Mouse (Mus musculus) forebrain, embryonic 11.5 days (tissue): Measurements from ENCODE around the gene Gjb4. TPM values are rescaled to one million over a fixed set of nuclear protein-coding genes. Genes with fewer than 3 reads are reported as not detected.

Source experiments
- ATAC-seq: fragments of 200-750 bp; cut with Nextera tagmentation; replicated peaks from 2 replicates; pipeline ENCODE4 v1.8.0; 2017; ENCODE audit warnings: moderate TSS enrichment; ENCODE audit not compliant: low FRiP score
- DNase-seq: peaks from one replicate; pipeline ENCODE4 v3.0.0-alpha.2; 2017; ENCODE audit warnings: low spot score
- H3K27ac ChIP-seq: fragments of 300-500 bp; sonication (generic); 2 replicates; pipeline ENCODE4 v1.5.1; 2014; ENCODE audit warnings: low read depth, low read length
- H3K27me3 ChIP-seq: fragments of 300-500 bp; sonication (generic); 2 replicates; pipeline ENCODE4 v1.6.1; 2014; ENCODE audit warnings: mild to moderate bottlenecking, low read length, mixed read lengths; ENCODE audit not compliant: control insufficient read depth, insufficient read depth
- H3K36me3 ChIP-seq: fragments of 300-500 bp; sonication (generic); 2 replicates; pipeline ENCODE4 v1.6.1; 2014; ENCODE audit warnings: mild to moderate bottlenecking, low read length, moderate library complexity, mixed read lengths; ENCODE audit not compliant: control insufficient read depth, insufficient read depth
- H3K4me1 ChIP-seq: fragments of 300-500 bp; sonication (generic); replicated peaks from 2 replicates; pipeline ENCODE4 v1.6.1; 2014; ENCODE audit warnings: low read length, mixed read lengths; ENCODE audit not compliant: control insufficient read depth, insufficient read depth
- H3K4me2 ChIP-seq: fragments of 300-500 bp; sonication (generic); 2 replicates; pipeline ENCODE4 v1.6.1; 2014; ENCODE audit warnings: low read depth, mild to moderate bottlenecking, low read length, moderate library complexity, mixed read lengths; ENCODE audit not compliant: severe bottlenecking
- H3K4me3 ChIP-seq: fragments of 300-500 bp; sonication (generic); 2 replicates; pipeline ENCODE4 v1.5.1; 2014; ENCODE audit warnings: low read depth, low read length
- H3K9ac ChIP-seq: fragments of 300-500 bp; sonication (generic); 2 replicates; pipeline ENCODE4 v1.6.1; 2014; ENCODE audit warnings: low read length
- H3K9me3 ChIP-seq: fragments of 300-500 bp; sonication (generic); 2 replicates; pipeline ENCODE4 v1.6.1; 2016; ENCODE audit warnings: low read length, mixed read lengths; ENCODE audit not compliant: control insufficient read depth
- WGBS: fragments of 180-500 bp; shearing (Covaris S2); extraction: QIAGEN DNeasy Blood & Tissue Kit; methylation state at CpG from one replicate; pipeline ENCODE4 v1.1.7; 2014; 5-methylcytosine and 5-hydroxymethylcytosine counted together
- polyA plus RNA-seq: library from polyadenylated mRNA; unstranded; fragments of >200 nt; fragmentation: Nextera tagmentation; extraction: Ambion mirVana; gene quantifications from 2 replicates; pipeline ENCODE4 v1.2.1, GENCODE M21; 2014

The Gjb4 gene
- polyA plus RNA-seq, 1 experiment from 2014 or later = not detected

DNA sequence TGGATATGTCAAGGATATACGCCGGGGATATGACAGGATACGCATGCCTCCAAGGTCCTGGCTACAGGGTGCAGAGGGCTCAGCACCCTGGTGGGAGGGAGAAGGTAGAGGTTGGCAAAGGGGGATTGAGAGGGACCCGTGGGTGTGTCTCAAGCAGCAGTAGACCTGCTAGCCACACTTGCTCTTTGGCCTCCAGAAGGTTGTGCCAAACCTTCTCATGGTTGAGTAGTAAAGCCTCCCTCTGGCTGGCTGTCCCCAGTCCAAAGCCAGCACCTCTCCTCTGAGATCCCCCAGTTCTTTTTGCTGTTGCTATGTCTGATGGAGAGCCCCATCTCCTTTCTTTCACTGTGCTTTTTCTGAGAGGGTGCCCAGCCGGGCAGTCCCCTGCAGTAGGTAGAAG is 28.6 kb downstream of the Gjb4 start:
- H3K36me3 ChIP-seq = no peaks in the 10 kb centered on the region
- no peak overlapping the region for H3K9ac ChIP-seq
- H3K4me2 ChIP-seq = no peak overlapping the region
- no peak overlapping the region for H3K27ac ChIP-seq
- DNase-seq (no peak), ATAC-seq (no peak)
- peaks cover 4% of the 10 kb centered on the region; the same call in 1 of the 2 replicates for H3K4me1 ChIP-seq
- 94% methylated on average over 5 of the region's 5 CpGs for WGBS
- no peaks in the 10 kb centered on the region for H3K9me3 ChIP-seq
- peaks cover 18% of the 10 kb centered on the region for H3K27me3 ChIP-seq
- H3K4me3 ChIP-seq = no peak overlapping the region

- no peak overlapping the region for H3K4me2 ChIP-seq
- no peak overlapping the region for H3K4me3 ChIP-seq
- WGBS = 9% methylated on average over 6 of the region's 6 CpGs
- ATAC-seq = 0 out of 2 replicates have a peak, but pooled peaks have one; percentile 46
- no peak overlapping the region for H3K27ac ChIP-seq
- H3K27me3 ChIP-seq = peaks cover 13% of the 10 kb centered on the region
- H3K4me1 ChIP-seq = peaks cover 4% of the 10 kb centered on the region; the same call in 1 of the 2 replicates
- no peak overlapping the region for H3K9ac ChIP-seq
- H3K9me3 ChIP-seq = no peaks in the 10 kb centered on the region
- H3K36me3 ChIP-seq = no peaks in the 10 kb centered on the region
- DNase-seq = peak; percentile 92
These were observed 29.1 kb downstream of the Gjb4 start for GRCm38 (mm10) chr4:127324759-127325158.

DNA sequence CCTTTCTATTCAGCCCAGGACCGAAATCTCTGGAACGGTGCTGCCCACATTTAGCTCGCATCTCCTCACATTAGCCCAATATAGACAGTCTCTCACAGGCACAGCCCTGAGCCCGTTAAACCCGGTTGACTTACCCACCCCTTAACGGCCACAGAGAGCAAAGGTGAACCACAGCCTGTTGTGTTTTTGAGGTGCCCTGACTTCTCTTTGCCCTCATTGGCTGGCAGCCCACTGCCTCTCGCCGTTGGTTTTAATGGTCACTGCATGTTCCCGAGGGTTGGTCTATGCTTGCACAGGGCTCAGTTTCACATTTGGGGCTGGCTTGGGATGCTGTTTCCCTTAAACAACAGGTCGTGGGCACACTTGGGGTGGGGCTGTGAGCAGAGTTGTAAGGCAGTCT is 29.6 kb downstream of the Gjb4 start:
- ATAC-seq (no peak), DNase-seq (no peak)
- H3K4me2 ChIP-seq = no peak overlapping the region
- no peaks in the 10 kb centered on the region for H3K36me3 ChIP-seq
- H3K27ac ChIP-seq = no peak overlapping the region
- H3K9ac ChIP-seq = no peak overlapping the region
- WGBS = 80% methylated on average over 10 of the region's 10 CpGs
- H3K4me3 ChIP-seq = no peak overlapping the region
- peaks cover 8% of the 10 kb centered on the region for H3K27me3 ChIP-seq
- H3K9me3 ChIP-seq = no peaks in the 10 kb centered on the region
- peaks cover 1% of the 10 kb centered on the region; the same call in 1 of the 2 replicates for H3K4me1 ChIP-seq

DNA sequence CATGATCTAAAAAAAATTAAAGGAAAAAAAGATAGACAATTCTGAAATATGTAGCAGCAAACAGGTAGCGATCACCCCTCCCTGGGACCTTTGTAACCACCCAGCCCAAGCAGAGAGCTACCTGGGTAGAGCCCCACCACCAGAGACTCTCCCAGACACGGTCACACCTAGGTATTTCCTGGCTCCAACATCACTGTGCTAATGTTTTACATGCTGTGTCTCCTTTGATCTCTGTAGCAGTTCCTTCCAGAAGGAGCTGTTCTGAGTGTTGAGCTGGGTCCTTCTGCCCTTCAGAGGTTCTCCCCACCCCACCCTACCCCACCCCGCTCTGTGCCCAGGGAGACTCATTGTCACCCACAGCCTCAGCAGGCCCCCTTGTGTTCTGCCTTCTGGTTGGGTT is 30.2 kb downstream of the Gjb4 start:
- no peaks in the 10 kb centered on the region for H3K4me1 ChIP-seq
- H3K4me2 ChIP-seq = no peak overlapping the region
- no peak overlapping the region for H3K27ac ChIP-seq
- WGBS = 92% methylated on average over 3 of the region's 3 CpGs
- ATAC-seq = no peak
- DNase-seq = no peak
- no peak overlapping the region for H3K9ac ChIP-seq
- no peak overlapping the region for H3K4me3 ChIP-seq
- H3K9me3 ChIP-seq = no peaks in the 10 kb centered on the region
- no peaks in the 10 kb centered on the region for H3K36me3 ChIP-seq
- H3K27me3 ChIP-seq = peaks cover 6% of the 10 kb centered on the region

GRCm38 (mm10) chr4:127319613-127320012 is 34.3 kb downstream of the Gjb4 start:
- peak; percentile 55; the same call in 1 of the 2 replicates for ATAC-seq
- Histone ChIP-seq H3K27me3 (peaks cover 3% of the 10 kb centered on the region; the same call in 1 of the 2 replicates), H3K4me1 (no peaks in the 10 kb centered on the region), H3K4me3 (no peak overlapping the region), H3K36me3 (no peaks in the 10 kb centered on the region), H3K27ac (no peak overlapping the region), H3K4me2 (no peak overlapping the region), H3K9me3 (no peaks in the 10 kb centered on the region), H3K9ac (no peak overlapping the region)
- 6% methylated on average over 3 of the region's 3 CpGs for WGBS
- peak; percentile 77 for DNase-seq

DNA sequence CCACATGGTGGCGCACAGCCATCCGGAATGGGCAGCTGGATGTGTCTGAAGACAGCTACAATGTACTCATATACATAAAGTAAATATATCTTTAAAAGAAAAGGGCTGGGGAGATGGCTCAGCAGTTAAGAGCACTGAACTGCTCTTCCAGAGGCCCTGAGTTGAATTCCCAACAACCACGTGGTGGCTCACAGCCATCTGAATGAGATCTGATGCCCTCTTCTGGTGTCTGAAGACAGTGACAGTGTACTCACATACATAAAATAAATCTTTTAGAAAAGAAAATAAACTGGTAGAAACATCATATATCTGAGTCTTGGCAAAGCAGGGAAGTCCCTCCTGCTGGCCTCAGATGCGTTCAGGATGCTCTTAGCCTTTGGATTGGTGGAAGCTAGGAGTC is 36.7 kb downstream of the Gjb4 start:
- no peaks in the 10 kb centered on the region for H3K36me3 ChIP-seq
- no peak overlapping the region for H3K27ac ChIP-seq
- no peak overlapping the region for H3K9ac ChIP-seq
- 58% methylated on average over 4 of the region's 4 CpGs for WGBS
- ATAC-seq = no peak
- H3K4me3 ChIP-seq = no peak overlapping the region
- H3K9me3 ChIP-seq = no peaks in the 10 kb centered on the region
- no peak overlapping the region for H3K4me2 ChIP-seq
- no peak for DNase-seq
- H3K4me1 ChIP-seq = peaks cover 7% of the 10 kb centered on the region
- peaks cover 7% of the 10 kb centered on the region; the same call in 1 of the 2 replicates for H3K27me3 ChIP-seq

GRCm38 (mm10) chr4:127315753-127316152 is 38.1 kb downstream of the Gjb4 start:
- no peaks in the 10 kb centered on the region for H3K9me3 ChIP-seq
- peaks cover 7% of the 10 kb centered on the region for H3K4me1 ChIP-seq
- 85% methylated on average over 8 of the region's 8 CpGs for WGBS
- H3K36me3 ChIP-seq = no peaks in the 10 kb centered on the region
- no peak for DNase-seq
- H3K4me3 ChIP-seq = no peak overlapping the region
- H3K9ac ChIP-seq = no peak overlapping the region
- H3K27me3 ChIP-seq = peaks cover 7% of the 10 kb centered on the region; the same call in 1 of the 2 replicates
- ATAC-seq = no peak
- no peak overlapping the region for H3K27ac ChIP-seq
- H3K4me2 ChIP-seq = no peak overlapping the region

GRCm38 (mm10) chr4:127314585-127314984 is 39.3 kb downstream of the Gjb4 start:
- ATAC-seq = no peak
- H3K27me3 ChIP-seq = peaks cover 7% of the 10 kb centered on the region; the same call in 1 of the 2 replicates
- no peak for DNase-seq
- no peak overlapping the region for H3K4me3 ChIP-seq
- no peaks in the 10 kb centered on the region for H3K36me3 ChIP-seq
- WGBS = 37% methylated on average over 9 of the region's 9 CpGs
- H3K9me3 ChIP-seq = no peaks in the 10 kb centered on the region
- H3K9ac ChIP-seq = peak overlapping the region; percentile 58; the same call in 1 of the 2 replicates
- no peak overlapping the region for H3K27ac ChIP-seq
- peak overlapping the region; percentile 92; the same call in 1 of the 2 replicates for H3K4me2 ChIP-seq
- H3K4me1 ChIP-seq = peaks cover 7% of the 10 kb centered on the region

DNA sequence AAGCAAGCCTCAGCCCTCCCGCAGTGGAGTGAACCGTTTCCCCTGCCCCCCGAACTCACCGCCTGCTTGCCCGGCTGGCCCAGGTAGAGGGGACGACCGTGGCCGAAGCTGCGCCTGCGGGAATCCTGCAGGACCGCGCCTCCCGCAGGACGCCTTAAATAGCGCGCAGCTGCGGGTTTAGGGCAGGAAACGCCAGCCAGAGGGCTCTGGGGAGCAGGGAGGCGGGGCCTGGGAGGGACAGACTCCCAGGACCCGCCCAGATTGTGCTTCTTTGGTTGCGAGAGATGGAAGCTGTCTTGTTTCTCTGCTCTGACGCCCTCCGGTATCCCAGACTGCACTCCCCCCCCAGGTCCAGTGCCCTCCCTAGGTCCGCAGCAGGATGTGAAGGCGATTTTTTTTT is 40.0 kb downstream of the Gjb4 start, which contains the start of gene Gja4:
Gene Gja4 (minus strand): TSS at position 179 of the 400 bp plus-strand sequence.
- H3K9ac ChIP-seq = peak within 1 kb of the TSS; percentile 58
- H3K9me3 ChIP-seq = no peaks in the 10 kb centered on the region
- peak within 1 kb of the TSS; percentile 92 for H3K4me2 ChIP-seq
- no peak within 1 kb of the TSS for H3K27ac ChIP-seq
- peaks cover 7% of the 10 kb centered on the region; the same call in 1 of the 2 replicates for H3K27me3 ChIP-seq
- H3K4me1 ChIP-seq = peaks cover 7% of the 10 kb centered on the region
- peak; percentile 85 for DNase-seq
- WGBS = under 1% methylated on average over 25 of the region's 25 CpGs
- H3K4me3 ChIP-seq = peak within 1 kb of the TSS; percentile 43
- ATAC-seq = peak; percentile 82
- H3K36me3 ChIP-seq = no peaks in the 10 kb centered on the region
